Mouse (Mus musculus) G1E (cell line): ENCODE measurements around the gene C2cd3. TPM values are rescaled to one million over a fixed set of nuclear protein-coding genes. Genes with fewer than 3 reads are reported as not detected.

Source experiments
- ATAC-seq: 2 replicates; pipeline ENCODE4 v1.8.0; 2016; ENCODE audit warnings: mild to moderate bottlenecking; ENCODE audit not compliant: insufficient number of reproducible peaks, poor library complexity, low FRiP score, severe bottlenecking; ENCODE audit errors: extremely low read depth
- DNase-seq: peaks from one replicate; pipeline ENCODE4 v3.0.0; 2012; ENCODE audit warnings: low spot score
- H3K27me3 ChIP-seq: 2 replicates; pipeline ENCODE4 v1.6.1; 2012; ENCODE audit warnings: mild to moderate bottlenecking, low read length, inconsistent platforms; ENCODE audit not compliant: insufficient read depth
- H3K36me3 ChIP-seq: replicated peaks from 2 replicates; pipeline ENCODE3; 2012; ENCODE audit warnings: mild to moderate bottlenecking, inconsistent platforms
- H3K4me1 ChIP-seq: 2 replicates; pipeline ENCODE4 v1.6.1; 2012; ENCODE audit warnings: low read depth, low read length, inconsistent platforms, mixed read lengths; ENCODE audit not compliant: insufficient read depth
- H3K4me3 ChIP-seq: 2 replicates; pipeline ENCODE4 v1.5.1; 2012; ENCODE audit warnings: low read depth, mild to moderate bottlenecking, inconsistent platforms, low read length, moderate library complexity, mixed read lengths
- H3K9me3 ChIP-seq: replicated peaks from 2 replicates; pipeline ENCODE4 v1.6.1; 2012; ENCODE audit warnings: inconsistent platforms
- CTCF ChIP-seq: IDR thresholded peaks from 2 replicates; pipeline ENCODE4 v1.5.1; 2012; ENCODE audit warnings: low read depth, low read length, inconsistent platforms, mixed read lengths
- GATA1 ChIP-seq: IDR thresholded peaks from 2 replicates; pipeline ENCODE4 v1.6.1; 2012; ENCODE audit warnings: borderline replicate concordance, low read length, inconsistent platforms, mixed read lengths
- GATA2 ChIP-seq: IDR thresholded peaks from 2 replicates; pipeline ENCODE4 v1.6.1; 2012; ENCODE audit warnings: low read depth, low read length, inconsistent platforms, borderline replicate concordance
- POLR2AphosphoS5 ChIP-seq: IDR thresholded peaks from 2 replicates; pipeline ENCODE4 v1.6.1; 2012; ENCODE audit warnings: low read depth, low read length, inconsistent platforms; ENCODE audit not compliant: insufficient replicate concordance
- TAL1 ChIP-seq: conservative IDR thresholded peaks from 2 replicates; pipeline ENCODE4 v1.6.1; 2012; ENCODE audit warnings: low read depth, low read length, inconsistent platforms, mixed read lengths
- polyA plus RNA-seq: library from polyadenylated mRNA; stranded (reverse); fragments of >175 nt; gene quantifications from 2 replicates; pipeline ENCODE4 v1.2.3, GENCODE M21; 2012
- total RNA-seq, 2 experiments: library from RNA; stranded (forward) in 1 of 2; stranded (reverse) in 1 of 2; fragments of 200-1000 nt in 1 of 2; fragments of >200 nt in 1 of 2; fragmentation: Nextera tagmentation in 1 of 2; gene quantifications; 2 replicates each; pipeline ENCODE4 v1.2.3; 2014 to 2017

Gene C2cd3
- total and polyA plus RNA-seq, 3 experiments, result 22.6 to 76.2 (median 27.7) TPM

GRCm38 (mm10) chr7:100335921-100336320 is 36.1 kb upstream of the C2cd3 start:
- DNase-seq, result no peak
- Histone ChIP-seq H3K4me3 (no peak overlapping the region), H3K36me3 (peaks cover 93% of the 10 kb centered on the region), H3K27me3 (no peaks in the 10 kb centered on the region), H3K9me3 (no peaks in the 10 kb centered on the region), H3K4me1 (no peaks in the 10 kb centered on the region)
- no peak for ATAC-seq
- TF ChIP-seq GATA2 (no peak), POLR2AphosphoS5 (no peak), CTCF (no peak), TAL1 (no peak), GATA1 (no peak)

DNA sequence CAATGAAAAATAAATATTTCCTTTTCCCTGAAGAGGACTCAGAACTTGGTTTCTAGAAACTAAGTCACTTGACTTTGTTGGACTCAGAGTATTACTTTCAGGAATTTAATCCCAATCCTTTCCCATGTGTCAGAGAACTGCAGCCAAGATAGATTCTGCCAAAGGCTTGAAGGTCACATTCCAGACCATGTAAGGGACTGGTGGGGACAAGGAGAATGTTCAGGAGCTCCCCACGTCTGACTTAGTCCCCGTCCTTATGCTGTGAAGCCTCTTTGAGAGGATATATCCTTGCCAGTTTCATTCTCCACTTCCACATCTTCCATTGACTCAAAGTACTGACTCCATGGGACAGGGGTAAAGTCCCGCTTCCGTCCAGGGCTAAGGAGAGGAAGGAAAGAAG is 17.0 kb upstream of the C2cd3 start:
- H3K36me3 ChIP-seq, result peaks cover 42% of the 10 kb centered on the region
- no peak for DNase-seq

GRCm38 (mm10) chr7:100356324-100356723 is 15.7 kb upstream of the C2cd3 start:
- Histone ChIP-seq H3K4me1 (no peaks in the 10 kb centered on the region), H3K36me3 (peaks cover 34% of the 10 kb centered on the region), H3K4me3 (no peak overlapping the region), H3K9me3 (no peaks in the 10 kb centered on the region), H3K27me3 (no peaks in the 10 kb centered on the region)
- DNase-seq, result no peak
- TF ChIP-seq TAL1 (no peak), GATA1 (no peak), GATA2 (no peak), CTCF (no peak), POLR2AphosphoS5 (no peak)
- no peak for ATAC-seq

More for the DNA sequence above, 17.0 kb upstream of the C2cd3 start:
- no peak for ATAC-seq
- no peak overlapping the region for H3K4me3 ChIP-seq
- H3K27me3 ChIP-seq, result no peaks in the 10 kb centered on the region
- TF ChIP-seq GATA2 (no peak), CTCF (no peak), GATA1 (no peak), TAL1 (no peak), POLR2AphosphoS5 (no peak)
- H3K9me3 ChIP-seq, result no peaks in the 10 kb centered on the region
- no peaks in the 10 kb centered on the region for H3K4me1 ChIP-seq

- H3K4me1 ChIP-seq, result no peaks in the 10 kb centered on the region
- DNase-seq (no peak), ATAC-seq (no peak)
- H3K9me3 ChIP-seq, result no peaks in the 10 kb centered on the region
- peaks cover 31% of the 10 kb centered on the region for H3K36me3 ChIP-seq
- no peaks in the 10 kb centered on the region for H3K27me3 ChIP-seq
- no peak for TF ChIP-seq GATA2
- H3K4me3 ChIP-seq, result no peak overlapping the region
These were observed 15.3 kb upstream of the C2cd3 start for GRCm38 (mm10) chr7:100356768-100357167.

DNA sequence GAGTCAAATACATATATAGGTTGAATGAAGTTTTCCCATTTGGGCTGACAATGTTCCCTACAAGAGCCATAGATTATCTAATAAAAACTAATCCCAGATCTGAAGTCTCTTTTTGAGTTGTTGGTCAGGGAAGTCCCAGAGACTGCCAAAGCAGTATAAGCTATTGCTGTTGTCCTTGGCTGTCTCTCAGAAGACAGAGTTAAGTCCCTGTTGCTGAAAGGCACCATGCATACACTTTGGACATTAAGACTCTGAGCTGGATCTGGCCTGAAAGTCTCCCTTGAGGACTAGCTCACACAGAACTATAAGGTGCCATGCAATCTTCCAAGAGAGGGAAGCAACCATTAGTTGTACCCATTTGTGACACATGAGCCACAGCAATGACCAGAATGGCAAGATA is 14.2 kb upstream of the C2cd3 start:
- no peaks in the 10 kb centered on the region; the same call in 1 of the 2 replicates for H3K4me1 ChIP-seq
- H3K9me3 ChIP-seq, result no peaks in the 10 kb centered on the region
- TF ChIP-seq POLR2AphosphoS5 (no peak), GATA1 (no peak), GATA2 (no peak), TAL1 (no peak), CTCF (no peak)
- H3K4me3 ChIP-seq, result no peak overlapping the region
- ATAC-seq, result no peak
- H3K27me3 ChIP-seq, result no peaks in the 10 kb centered on the region
- peaks cover 33% of the 10 kb centered on the region for H3K36me3 ChIP-seq
- no peak for DNase-seq

DNA sequence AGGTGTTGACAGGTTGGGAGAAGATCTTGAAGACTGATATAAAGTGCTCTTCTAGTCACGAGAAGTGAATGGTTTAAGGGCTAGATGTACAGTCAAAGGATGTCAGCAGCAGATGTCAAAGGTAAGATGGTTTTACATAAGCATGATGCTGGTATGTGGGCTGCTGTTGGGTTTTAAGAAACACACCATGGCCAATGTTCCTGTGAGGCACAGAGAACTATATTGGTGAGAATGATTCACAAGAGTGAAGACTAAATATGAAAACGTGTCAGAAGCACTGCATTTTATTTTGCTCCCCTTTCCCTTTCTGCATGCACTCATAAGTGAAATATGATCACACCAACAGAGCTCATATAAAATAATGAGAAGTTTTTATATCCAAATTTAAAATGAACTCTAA is 8.9 kb upstream of the C2cd3 start:
- TF ChIP-seq TAL1, result no peak
- TF ChIP-seq CTCF, result no peak
- no peak for TF ChIP-seq POLR2AphosphoS5
- TF ChIP-seq GATA1, result no peak
- TF ChIP-seq GATA2, result no peak
- no peaks in the 10 kb centered on the region for H3K27me3 ChIP-seq
- H3K4me1 ChIP-seq, result peaks cover 16% of the 10 kb centered on the region
- H3K4me3 ChIP-seq, result no peak overlapping the region
- peaks cover 32% of the 10 kb centered on the region for H3K36me3 ChIP-seq
- no peak for DNase-seq
- no peak for ATAC-seq
- no peaks in the 10 kb centered on the region for H3K9me3 ChIP-seq

DNA sequence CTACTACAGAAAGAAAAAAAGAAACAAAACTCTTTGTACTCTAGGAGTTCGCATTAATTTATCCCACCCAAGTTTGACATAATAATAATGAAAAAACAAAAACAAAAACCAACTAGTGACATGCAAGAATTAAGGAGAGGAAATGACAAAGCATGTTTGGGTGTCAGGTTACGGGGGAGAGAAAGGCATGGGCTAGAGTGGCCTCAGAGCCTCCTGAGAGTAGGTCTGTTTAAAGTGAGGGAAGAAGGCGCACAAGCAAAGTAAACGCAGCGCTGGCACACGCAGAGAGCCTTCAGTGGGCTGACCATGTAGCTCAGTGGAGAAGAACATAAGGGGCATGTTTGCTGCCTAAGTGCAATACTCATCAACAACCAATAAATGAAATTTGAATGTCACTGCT is 7.1 kb upstream of the C2cd3 start:
- Histone ChIP-seq H3K36me3 (peaks cover 42% of the 10 kb centered on the region), H3K4me3 (peak overlapping the region; percentile 35; the same call in 1 of the 2 replicates), H3K9me3 (no peaks in the 10 kb centered on the region), H3K4me1 (peaks cover 20% of the 10 kb centered on the region), H3K27me3 (no peaks in the 10 kb centered on the region)
- DNase-seq, result no peak
- TF ChIP-seq GATA2, result no peak
- no peak for TF ChIP-seq CTCF
- TF ChIP-seq GATA1, result no peak
- TF ChIP-seq TAL1, result no peak
- TF ChIP-seq POLR2AphosphoS5, result no peak
- ATAC-seq, result peak; percentile 28; the same call in 1 of the 2 replicates
